Mouse (Mus musculus) small intestine, adult 2 months (tissue): ENCODE results near the gene Trp53bp1. TPM values are rescaled to one million over a fixed set of nuclear protein-coding genes. Genes with fewer than 3 reads are reported as not detected.

Experiments
- H3K27ac ChIP-seq: fragments of 200-500 bp; 2 replicates; pipeline ENCODE4 v1.5.1; 2012; ENCODE audit warnings: low read depth, low read length, control low read depth, inconsistent platforms; ENCODE audit not compliant: insufficient read depth
- H3K27me3 ChIP-seq: fragments of 200-500 bp; 2 replicates; pipeline ENCODE4 v1.6.1; 2012; ENCODE audit warnings: mild to moderate bottlenecking, moderate library complexity, low read length, inconsistent platforms; ENCODE audit not compliant: control insufficient read depth, insufficient read depth
- H3K36me3 ChIP-seq: fragments of 200-500 bp; 2 replicates; pipeline ENCODE4 v1.6.1; 2012; ENCODE audit warnings: mild to moderate bottlenecking, low read length, control low read depth, inconsistent platforms; ENCODE audit not compliant: control insufficient read depth, insufficient read depth
- H3K4me1 ChIP-seq: fragments of 200-500 bp; 2 replicates; pipeline ENCODE4 v1.6.1; 2012; ENCODE audit warnings: low read length, inconsistent platforms, mixed read lengths; ENCODE audit not compliant: control insufficient read depth, insufficient read depth, insufficient read length
- H3K4me3 ChIP-seq: fragments of 200-500 bp; 2 replicates; pipeline ENCODE4 v1.5.1; 2012; ENCODE audit warnings: low read depth, mild to moderate bottlenecking, control low read depth, inconsistent platforms, low read length, moderate library complexity
- CTCF ChIP-seq: fragments of 200-500 bp; IDR thresholded peaks from 2 replicates; pipeline ENCODE4 v1.5.1; 2012; ENCODE audit warnings: low read depth, mild to moderate bottlenecking, control low read depth, inconsistent platforms, low read length, moderate library complexity, mixed read lengths; ENCODE audit not compliant: insufficient replicate concordance, insufficient read length; ENCODE audit errors: extremely low read depth
- POLR2A ChIP-seq: fragments of 200-500 bp; IDR thresholded peaks from 2 replicates; pipeline ENCODE4 v1.6.1; 2012; ENCODE audit warnings: low read depth, mild to moderate bottlenecking, control low read depth, inconsistent platforms, low read length, moderate library complexity
- WGBS: fragments of 180-500 bp; shearing (Covaris S2); methylation state at CpG from one replicate; pipeline ENCODE4 v1.1.7; 2018; 5-methylcytosine and 5-hydroxymethylcytosine counted together
- polyA plus RNA-seq: library from polyadenylated mRNA; depleted of rRNA; stranded (reverse); fragments of >200 nt; gene quantifications from 2 replicates; pipeline ENCODE4 v1.2.3, GENCODE M21; 2012; rRNA removed

Trp53bp1 gene
- polyA plus RNA-seq, 1 experiment = 9.5 TPM

DNA sequence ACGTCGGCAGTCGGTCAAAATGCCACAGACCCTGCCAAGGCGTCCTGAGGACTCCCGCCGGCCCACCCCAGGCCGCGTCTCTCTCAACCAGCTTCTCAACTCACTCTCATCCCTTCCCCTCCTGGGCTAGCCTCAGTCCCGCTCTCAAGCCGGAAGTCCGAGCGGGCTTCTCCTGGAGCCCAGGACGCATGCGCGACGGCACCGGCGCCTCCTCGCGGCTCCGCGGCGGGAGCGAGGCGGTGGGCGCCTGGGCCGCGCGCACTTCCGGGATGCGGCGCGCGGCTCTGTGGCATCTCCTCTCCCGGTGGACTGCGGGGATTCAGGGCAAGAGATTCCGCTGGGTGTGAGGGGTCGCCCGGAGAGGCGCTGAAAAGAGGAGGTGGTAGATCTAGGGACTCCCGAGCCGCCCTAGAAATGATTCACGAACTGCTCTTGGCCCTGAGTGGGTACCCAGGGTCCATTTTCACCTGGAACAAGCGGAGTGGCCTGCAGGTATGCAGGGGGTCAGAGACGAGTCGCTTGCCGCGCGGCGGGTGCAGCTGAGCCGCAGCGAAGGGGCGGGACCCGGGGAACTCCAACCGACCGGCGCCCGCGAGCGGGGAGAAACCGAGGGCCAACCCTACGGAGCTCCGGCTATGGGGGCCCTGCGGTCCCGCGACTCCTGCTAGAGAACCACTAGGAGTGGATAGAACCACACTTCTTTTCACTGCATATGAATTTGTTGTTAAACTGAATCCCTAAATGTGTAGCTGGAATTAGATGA is 100.0 kb downstream of the Trp53bp1 start, which contains the start of gene Zscan29:
Gene Zscan29 (minus strand): TSS at position 146 of the 763 bp plus-strand sequence.
- H3K27ac ChIP-seq = peak within 1 kb of the TSS; percentile 77
- TF ChIP-seq POLR2A = peak; percentile 95
- no peak for TF ChIP-seq CTCF
- WGBS = 1% methylated on average over 66 of the region's 66 CpGs
- H3K27me3 ChIP-seq = no peaks in the 10 kb centered on the region
- H3K36me3 ChIP-seq = peaks cover 17% of the 10 kb centered on the region
- peaks cover 10% of the 10 kb centered on the region; the same call in 1 of the 2 replicates for H3K4me1 ChIP-seq
- H3K4me3 ChIP-seq = peak within 1 kb of the TSS; percentile 78

DNA sequence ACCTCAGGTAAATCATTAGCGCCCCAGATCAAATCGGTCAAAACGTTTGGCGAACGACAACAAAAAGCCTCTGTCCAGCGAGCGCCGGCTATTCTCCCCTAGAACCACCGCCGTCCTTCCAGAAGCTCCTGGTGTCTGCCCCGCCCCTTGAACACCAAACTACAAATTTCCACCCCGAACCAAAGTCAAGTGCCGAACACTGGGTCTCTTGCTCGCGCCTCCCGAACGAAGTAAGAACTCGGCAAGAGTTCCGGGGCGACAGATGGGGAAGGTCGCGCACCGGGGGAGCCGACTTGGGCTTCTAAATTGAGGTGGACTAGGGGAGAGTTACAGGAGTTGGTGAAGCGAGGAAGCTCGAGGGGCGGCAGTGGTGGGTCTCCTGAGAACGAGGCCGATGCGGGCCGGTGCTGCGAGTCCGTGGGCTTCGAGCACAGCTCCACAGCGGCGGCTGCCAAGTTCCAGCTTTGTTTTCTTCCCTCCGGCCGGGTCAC is 100.7 kb downstream of the Trp53bp1 start, which contains the start of gene Tubgcp4:
Gene Tubgcp4 (plus strand): TSS at position 174 of the 491 bp plus-strand sequence.
- Histone ChIP-seq H3K36me3 (peaks cover 17% of the 10 kb centered on the region), H3K27me3 (no peaks in the 10 kb centered on the region), H3K4me3 (peak within 1 kb of the TSS; percentile 78), H3K4me1 (peaks cover 10% of the 10 kb centered on the region; the same call in 1 of the 2 replicates), H3K27ac (peak within 1 kb of the TSS; percentile 77)
- WGBS = under 1% methylated on average over 38 of the region's 38 CpGs
- TF ChIP-seq CTCF (no peak), POLR2A (no peak)

DNA sequence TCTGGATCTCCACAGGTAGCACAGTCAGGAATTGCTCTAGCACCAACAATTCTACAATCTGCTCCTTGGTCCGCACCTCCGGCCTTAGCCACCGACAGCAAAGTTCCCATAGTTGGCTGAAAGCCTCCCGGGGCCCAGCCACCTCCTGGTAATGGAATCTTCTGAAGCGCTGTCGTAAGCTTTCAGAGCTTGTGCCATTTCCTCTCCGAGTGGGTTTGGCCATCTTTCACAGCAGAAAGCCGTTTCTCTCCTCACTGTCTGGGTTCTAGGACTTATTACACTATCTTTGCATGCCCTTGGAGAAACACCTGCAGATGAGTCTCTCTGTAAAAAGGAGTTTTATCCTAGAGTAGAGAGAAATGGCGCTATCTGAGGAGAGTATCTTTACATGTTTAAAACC is 101.3 kb downstream of the Trp53bp1 start:
- no peaks in the 10 kb centered on the region for H3K27me3 ChIP-seq
- 0 out of 2 replicates have a peak overlapping the region, but pooled peaks have one; percentile 77 for H3K27ac ChIP-seq
- TF ChIP-seq CTCF = no peak
- peaks cover 16% of the 10 kb centered on the region for H3K36me3 ChIP-seq
- peaks cover 10% of the 10 kb centered on the region; the same call in 1 of the 2 replicates for H3K4me1 ChIP-seq
- peak overlapping the region; percentile 78 for H3K4me3 ChIP-seq
- under 1% methylated on average over 9 of the region's 9 CpGs for WGBS

DNA sequence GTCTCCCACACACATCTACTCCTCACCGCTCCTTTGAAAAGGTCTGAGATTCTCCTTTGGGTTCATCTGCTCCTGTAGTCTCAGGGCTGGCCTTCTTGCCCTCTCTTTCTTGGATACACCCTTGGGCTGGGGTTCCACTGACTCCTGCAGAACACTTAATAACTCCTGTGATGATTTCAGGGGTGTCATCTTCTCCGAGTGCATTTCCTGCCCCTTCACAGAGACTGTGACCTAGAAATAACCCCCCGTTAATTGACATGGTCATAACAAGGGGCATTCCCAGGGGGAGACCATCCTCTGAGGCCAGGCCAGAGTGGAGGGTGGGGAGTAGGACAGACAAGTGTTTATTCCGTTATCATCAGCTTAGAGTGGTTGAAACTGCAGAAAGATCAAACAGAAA is 102.0 kb downstream of the Trp53bp1 start:
- no peak for TF ChIP-seq POLR2A
- TF ChIP-seq CTCF = no peak
- H3K4me1 ChIP-seq = peaks cover 10% of the 10 kb centered on the region; the same call in 1 of the 2 replicates
- H3K36me3 ChIP-seq = peaks cover 14% of the 10 kb centered on the region
- no peak overlapping the region for H3K27ac ChIP-seq
- H3K4me3 ChIP-seq = peak overlapping the region; percentile 19
- H3K27me3 ChIP-seq = no peaks in the 10 kb centered on the region
- WGBS = 33% methylated on average over 4 of the region's 4 CpGs

DNA sequence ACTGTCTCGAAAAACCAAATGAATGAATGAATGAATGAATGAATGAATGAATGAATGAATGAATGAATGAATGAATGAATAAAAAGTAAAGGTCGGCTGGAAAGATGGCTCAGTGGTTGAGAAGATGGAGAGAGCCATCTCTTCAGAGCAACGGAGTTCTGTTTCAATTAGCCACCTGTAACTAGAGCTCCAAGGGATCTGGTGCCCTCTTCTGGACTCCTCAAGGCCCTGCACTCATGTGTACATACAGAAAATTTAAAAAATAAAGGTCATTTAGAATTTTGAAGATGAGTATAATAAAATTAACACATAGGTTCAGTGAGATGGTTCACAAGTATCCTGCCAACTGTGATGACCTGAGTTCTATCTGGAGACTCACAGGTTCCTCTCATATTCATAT is 118.1 kb downstream of the Trp53bp1 start:
- no peaks in the 10 kb centered on the region for H3K4me1 ChIP-seq
- no peaks in the 10 kb centered on the region for H3K27me3 ChIP-seq
- no peak for TF ChIP-seq CTCF
- no peak for TF ChIP-seq POLR2A
- H3K4me3 ChIP-seq = no peak overlapping the region
- WGBS = 93% methylated on average over 3 of the region's 3 CpGs
- H3K36me3 ChIP-seq = peaks cover 27% of the 10 kb centered on the region
- no peak overlapping the region for H3K27ac ChIP-seq

DNA sequence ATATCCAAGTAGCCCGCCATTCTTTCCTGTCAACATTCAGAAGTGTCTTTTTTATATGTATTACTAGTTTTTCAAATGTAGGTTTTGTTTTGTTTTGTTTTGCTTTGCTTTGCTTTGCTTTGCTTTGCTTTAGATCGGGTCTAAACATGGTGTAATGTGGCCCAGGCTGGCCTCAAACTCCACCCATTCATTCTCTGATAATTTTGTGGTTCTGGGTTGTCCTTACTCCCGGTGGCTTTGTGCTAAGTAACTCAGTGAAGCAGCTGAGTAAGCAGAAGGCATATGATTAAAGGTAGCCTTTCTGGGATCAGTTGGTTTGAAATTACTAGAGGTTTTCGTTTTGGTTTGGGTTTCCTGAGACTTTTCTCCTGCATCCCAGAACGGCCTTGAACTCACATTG is 121.5 kb downstream of the Trp53bp1 start:
- 75% methylated on average over 5 of the region's 5 CpGs for WGBS
- H3K27ac ChIP-seq = no peak overlapping the region
- H3K4me1 ChIP-seq = no peaks in the 10 kb centered on the region
- peaks cover 33% of the 10 kb centered on the region for H3K36me3 ChIP-seq
- H3K4me3 ChIP-seq = no peak overlapping the region
- no peaks in the 10 kb centered on the region for H3K27me3 ChIP-seq
- TF ChIP-seq CTCF (no peak), POLR2A (no peak)

Other genes starting within 250 kb of the Trp53bp1 start
- gene Epb42, start 234.3 kb downstream of the Trp53bp1 start, polyA plus RNA-seq = 0.15 and 0.38 TPM in 2 replicates
- gene Tgm5, start 185.6 kb downstream of the Trp53bp1 start, polyA plus RNA-seq = 0.15 and 0.24 TPM in 2 replicates
- gene Tgm7, start 161.6 kb downstream of the Trp53bp1 start, polyA plus RNA-seq = not detected in 2 replicates
- gene Adal, start 131.0 kb downstream of the Trp53bp1 start, polyA plus RNA-seq = 0.38 and 1.3 TPM in 2 replicates
- gene Lcmt2, start 130.8 kb downstream of the Trp53bp1 start, polyA plus RNA-seq = 5.5 and 7.9 TPM in 2 replicates
- gene Tubgcp4, start 100.8 kb downstream of the Trp53bp1 start, polyA plus RNA-seq = 8.1 and 14.1 TPM in 2 replicates
- gene Zscan29, start 100.3 kb downstream of the Trp53bp1 start, polyA plus RNA-seq = 1.2 and 2.5 TPM in 2 replicates
- gene Map1a, start 18.2 kb upstream of the Trp53bp1 start, polyA plus RNA-seq = 1.9 and 2.2 TPM in 2 replicates
- 19.8 and 47.0 TPM in 2 replicates for gene Ppip5k1, start 84.0 kb upstream of the Trp53bp1 start, polyA plus RNA-seq
- 1,046 and 2,297 TPM in 2 replicates for gene Ckmt1, start 86.3 kb upstream of the Trp53bp1 start, polyA plus RNA-seq
- 0.55 and 1.0 TPM in 2 replicates for gene Strc, start 115.8 kb upstream of the Trp53bp1 start, polyA plus RNA-seq
- gene Pdia3, start 142.4 kb upstream of the Trp53bp1 start, polyA plus RNA-seq = 937 and 1,104 TPM in 2 replicates
- gene Catsper2, start 142.4 kb upstream of the Trp53bp1 start, polyA plus RNA-seq = 0.80 and 0.84 TPM in 2 replicates
- gene Ell3, start 172.9 kb upstream of the Trp53bp1 start, polyA plus RNA-seq = 1.2 and 2.7 TPM in 2 replicates
- gene Serf2, start 177.8 kb upstream of the Trp53bp1 start, polyA plus RNA-seq = 475 and 539 TPM in 2 replicates
- gene Hypk, start 181.9 kb upstream of the Trp53bp1 start, polyA plus RNA-seq = 1.5 and 3.3 TPM in 2 replicates
- gene Serinc4, start 185.4 kb upstream of the Trp53bp1 start, polyA plus RNA-seq = 0.06 and 0.10 TPM in 2 replicates
- 0.51 and 0.66 TPM in 2 replicates for gene Mfap1b, start 202.7 kb upstream of the Trp53bp1 start, polyA plus RNA-seq
- 0.20 and 0.63 TPM in 2 replicates for gene Mfap1a, start 235.3 kb upstream of the Trp53bp1 start, polyA plus RNA-seq
- gene Wdr76, start 235.3 kb upstream of the Trp53bp1 start, polyA plus RNA-seq = 0.47 and 1.6 TPM in 2 replicates